Mouse (Mus musculus): ENCODE data around the gene Naa35. TPM values are rescaled to one million over a fixed set of nuclear protein-coding genes. Genes with fewer than 3 reads are reported as not detected.

Naa35 gene
- polyA plus RNA-seq, 1 experiment from 2014 or later = 67.8 TPM

DNA sequence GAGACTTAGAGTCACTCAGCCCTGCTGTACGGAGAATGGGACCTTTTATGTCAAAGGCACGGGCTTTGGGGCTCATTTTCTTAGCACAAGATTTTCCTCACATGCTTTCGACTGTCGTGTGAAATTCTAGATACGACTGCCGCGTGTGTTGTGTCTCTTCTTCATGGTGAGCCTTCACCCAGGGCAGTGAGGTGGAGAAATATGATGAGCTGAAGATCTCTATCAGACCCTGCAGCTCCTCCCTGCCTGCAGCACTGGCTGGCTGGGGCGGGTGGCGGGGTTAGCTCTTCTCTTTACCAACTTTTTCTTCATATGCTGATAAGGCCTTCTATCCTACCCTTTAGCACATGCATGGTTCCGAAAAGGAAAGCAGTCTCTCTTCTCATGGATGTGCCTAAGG, 20.1 kb upstream of the Naa35 start:
- ATAC-seq = no peak
- Histone ChIP-seq H3K4me2 (ENCODE audit: low read depth, low read length) (no peak overlapping the region), H3K36me3 (ENCODE audit: control insufficient read depth, insufficient read depth, low read length) (no peaks in the 10 kb centered on the region), H3K4me3 (ENCODE audit: low read length) (no peak overlapping the region), H3K27me3 (replicated peaks; ENCODE audit: control insufficient read depth, insufficient read depth, low read length) (no peaks in the 10 kb centered on the region), H3K9ac (ENCODE audit: low read depth, low read length) (no peak overlapping the region), H3K9me3 (ENCODE audit: control insufficient read depth, low read length) (no peaks in the 10 kb centered on the region), H3K4me1 (ENCODE audit: control insufficient read depth, insufficient read depth, low read length) (no peaks in the 10 kb centered on the region), H3K27ac (ENCODE audit: low read length) (no peak overlapping the region)
- WGBS = 79% methylated on average over 10 of the region's 10 CpGs

GRCm38 (mm10) chr13:59565945-59566520, 19.0 kb upstream of the Naa35 start:
- Histone ChIP-seq H3K27me3 (replicated peaks; ENCODE audit: control insufficient read depth, insufficient read depth, low read length) (no peaks in the 10 kb centered on the region), H3K4me1 (ENCODE audit: control insufficient read depth, insufficient read depth, low read length) (no peaks in the 10 kb centered on the region), H3K27ac (ENCODE audit: low read length) (no peak overlapping the region), H3K4me2 (ENCODE audit: low read depth, low read length) (no peak overlapping the region), H3K9ac (ENCODE audit: low read depth, low read length) (no peak overlapping the region), H3K9me3 (ENCODE audit: control insufficient read depth, low read length) (no peaks in the 10 kb centered on the region), H3K36me3 (ENCODE audit: control insufficient read depth, insufficient read depth, low read length) (no peaks in the 10 kb centered on the region), H3K4me3 (ENCODE audit: low read length) (no peak overlapping the region)
- 59% methylated on average over 9 of the region's 9 CpGs for WGBS
- no peak for ATAC-seq

DNA sequence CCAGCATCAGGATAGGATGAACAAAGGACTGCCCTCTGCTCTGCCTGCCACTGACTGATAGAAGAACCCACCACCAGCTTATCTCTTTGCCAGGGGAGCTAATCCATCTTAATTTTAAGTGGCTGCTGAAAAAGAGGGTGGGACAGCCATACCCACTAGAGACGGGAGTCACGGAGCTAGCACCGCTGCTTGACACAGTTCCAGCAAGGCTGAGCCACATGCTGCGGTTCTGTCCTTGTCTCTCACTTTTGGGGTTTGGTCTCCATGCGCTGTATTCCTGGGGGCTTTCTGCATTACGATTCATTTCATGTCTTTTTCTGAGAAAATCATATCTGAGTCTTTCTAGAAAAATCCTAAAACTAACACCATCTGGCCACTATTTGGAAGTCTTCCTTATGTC, 14.0 kb upstream of the Naa35 start:
- 88% methylated on average over 6 of the region's 6 CpGs for whole genome bisulfite sequencing
- Histone ChIP-seq H3K4me2 (ENCODE audit: low read depth, low read length) (no peak overlapping the region), H3K9me3 (ENCODE audit: control insufficient read depth, low read length) (no peaks in the 10 kb centered on the region), H3K4me1 (ENCODE audit: control insufficient read depth, insufficient read depth, low read length) (no peaks in the 10 kb centered on the region), H3K4me3 (ENCODE audit: low read length) (no peak overlapping the region), H3K36me3 (ENCODE audit: control insufficient read depth, insufficient read depth, low read length) (no peaks in the 10 kb centered on the region), H3K27me3 (replicated peaks; ENCODE audit: control insufficient read depth, insufficient read depth, low read length) (no peaks in the 10 kb centered on the region), H3K9ac (ENCODE audit: low read depth, low read length) (no peak overlapping the region), H3K27ac (ENCODE audit: low read length) (no peak overlapping the region)
- no peak for ATAC-seq

GRCm38 (mm10) chr13:59572549-59572948, 12.5 kb upstream of the Naa35 start:
- Histone ChIP-seq H3K4me2 (ENCODE audit: low read depth, low read length) (no peak overlapping the region), H3K4me1 (ENCODE audit: control insufficient read depth, insufficient read depth, low read length) (no peaks in the 10 kb centered on the region), H3K4me3 (ENCODE audit: low read length) (no peak overlapping the region), H3K9ac (ENCODE audit: low read depth, low read length) (no peak overlapping the region), H3K36me3 (ENCODE audit: control insufficient read depth, insufficient read depth, low read length) (no peaks in the 10 kb centered on the region), H3K27me3 (replicated peaks; ENCODE audit: control insufficient read depth, insufficient read depth, low read length) (no peaks in the 10 kb centered on the region), H3K27ac (ENCODE audit: low read length) (no peak overlapping the region), H3K9me3 (ENCODE audit: control insufficient read depth, low read length) (no peaks in the 10 kb centered on the region)
- 77% methylated on average over 2 of the region's 2 CpGs for WGBS
- ATAC-seq = no peak

- Histone ChIP-seq H3K36me3 (ENCODE audit: control insufficient read depth, insufficient read depth, low read length) (no peaks in the 10 kb centered on the region), H3K4me1 (ENCODE audit: control insufficient read depth, insufficient read depth, low read length) (peaks cover 5% of the 10 kb centered on the region; the same call in 1 of the 2 replicates), H3K9me3 (ENCODE audit: control insufficient read depth, low read length) (no peaks in the 10 kb centered on the region), H3K9ac (ENCODE audit: low read depth, low read length) (no peak overlapping the region), H3K27me3 (replicated peaks; ENCODE audit: control insufficient read depth, insufficient read depth, low read length) (no peaks in the 10 kb centered on the region), H3K27ac (ENCODE audit: low read length) (no peak overlapping the region), H3K4me3 (ENCODE audit: low read length) (no peak overlapping the region), H3K4me2 (ENCODE audit: low read depth, low read length) (no peak overlapping the region)
- ATAC-seq = no peak
- 95% methylated on average over 4 of the region's 4 CpGs for WGBS
Measured at GRCm38 (mm10) chr13:59580954-59581353, 4.1 kb upstream of the Naa35 start.

- Histone ChIP-seq H3K9ac (ENCODE audit: low read depth, low read length) (peak overlapping the region; percentile 69), H3K4me1 (ENCODE audit: control insufficient read depth, insufficient read depth, low read length) (peaks cover 22% of the 10 kb centered on the region), H3K27me3 (replicated peaks; ENCODE audit: control insufficient read depth, insufficient read depth, low read length) (no peaks in the 10 kb centered on the region), H3K4me3 (ENCODE audit: low read length) (peak overlapping the region; percentile 97), H3K36me3 (ENCODE audit: control insufficient read depth, insufficient read depth, low read length) (0 out of 2 replicates have a peak, but pooled peaks cover under 1% of the 10 kb centered on the region), H3K4me2 (ENCODE audit: low read depth, low read length) (peak overlapping the region; percentile 84), H3K27ac (ENCODE audit: low read length) (peak overlapping the region; percentile 25), H3K9me3 (ENCODE audit: control insufficient read depth, low read length) (no peaks in the 10 kb centered on the region)
- ATAC-seq = peak; percentile 58
- WGBS = 3% methylated on average over 9 of the region's 9 CpGs
Measured at GRCm38 (mm10) chr13:59584481-59584880, 578 bp upstream of the Naa35 start.

DNA sequence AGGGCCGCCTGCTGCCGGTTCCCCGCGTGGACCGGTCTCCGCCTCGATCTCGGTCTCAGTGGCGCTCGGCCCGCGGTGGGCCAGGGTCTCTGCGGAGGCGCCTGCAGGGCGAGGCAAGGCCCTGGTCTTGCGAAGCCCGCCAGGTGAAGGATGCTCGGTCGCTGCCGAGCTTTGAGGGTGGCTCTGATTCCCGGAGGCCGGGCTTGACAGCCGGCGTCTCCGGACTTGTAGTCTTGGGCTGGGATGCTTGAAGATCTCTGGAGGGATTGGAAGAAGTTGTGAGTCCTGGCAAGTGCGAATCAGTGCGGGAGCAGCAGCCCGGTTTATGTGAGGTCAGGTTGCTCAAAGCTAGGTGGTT, 568 bp downstream of the Naa35 start:
- Histone ChIP-seq H3K36me3 (ENCODE audit: control insufficient read depth, insufficient read depth, low read length) (0 out of 2 replicates have a peak, but pooled peaks cover 5% of the 10 kb centered on the region), H3K4me3 (ENCODE audit: low read length) (peak overlapping the region; percentile 97), H3K9ac (ENCODE audit: low read depth, low read length) (peak overlapping the region; percentile 93), H3K27ac (ENCODE audit: low read length) (peak overlapping the region; percentile 80), H3K4me1 (ENCODE audit: control insufficient read depth, insufficient read depth, low read length) (peaks cover 22% of the 10 kb centered on the region), H3K9me3 (ENCODE audit: control insufficient read depth, low read length) (no peaks in the 10 kb centered on the region), H3K4me2 (ENCODE audit: low read depth, low read length) (peak overlapping the region; percentile 81), H3K27me3 (replicated peaks; ENCODE audit: control insufficient read depth, insufficient read depth, low read length) (no peaks in the 10 kb centered on the region)
- no peak for ATAC-seq
- 0% methylated on average over 28 of the region's 28 CpGs for WGBS

GRCm38 (mm10) chr13:59587201-59587600, 2.1 kb downstream of the Naa35 start:
- H3K9me3 ChIP-seq (ENCODE audit: control insufficient read depth, low read length) = no peaks in the 10 kb centered on the region
- peaks cover 22% of the 10 kb centered on the region for H3K4me1 ChIP-seq (ENCODE audit: control insufficient read depth, insufficient read depth, low read length)
- H3K4me3 ChIP-seq (ENCODE audit: low read length) = no peak overlapping the region
- H3K27ac ChIP-seq (ENCODE audit: low read length) = no peak overlapping the region
- peak overlapping the region; percentile 7; the same call in 1 of the 2 replicates for H3K9ac ChIP-seq (ENCODE audit: low read depth, low read length)
- no peak for ATAC-seq
- 89% methylated on average over 2 of the region's 2 CpGs for WGBS
- H3K36me3 ChIP-seq (ENCODE audit: control insufficient read depth, insufficient read depth, low read length) = 0 out of 2 replicates have a peak, but pooled peaks cover 7% of the 10 kb centered on the region
- no peaks in the 10 kb centered on the region for H3K27me3 ChIP-seq (replicated peaks; ENCODE audit: control insufficient read depth, insufficient read depth, low read length)
- H3K4me2 ChIP-seq (ENCODE audit: low read depth, low read length) = no peak overlapping the region

- 84% methylated on average over 4 of the region's 4 CpGs for WGBS
- Histone ChIP-seq H3K4me1 (ENCODE audit: control insufficient read depth, insufficient read depth, low read length) (peaks cover 16% of the 10 kb centered on the region), H3K9ac (ENCODE audit: low read depth, low read length) (no peak overlapping the region), H3K36me3 (ENCODE audit: control insufficient read depth, insufficient read depth, low read length) (0 out of 2 replicates have a peak, but pooled peaks cover 7% of the 10 kb centered on the region), H3K27ac (ENCODE audit: low read length) (no peak overlapping the region), H3K9me3 (ENCODE audit: control insufficient read depth, low read length) (no peaks in the 10 kb centered on the region), H3K4me3 (ENCODE audit: low read length) (no peak overlapping the region), H3K4me2 (ENCODE audit: low read depth, low read length) (no peak overlapping the region), H3K27me3 (replicated peaks; ENCODE audit: control insufficient read depth, insufficient read depth, low read length) (no peaks in the 10 kb centered on the region)
- no peak for ATAC-seq
Measured at GRCm38 (mm10) chr13:59589672-59590071, 4.6 kb downstream of the Naa35 start.

DNA sequence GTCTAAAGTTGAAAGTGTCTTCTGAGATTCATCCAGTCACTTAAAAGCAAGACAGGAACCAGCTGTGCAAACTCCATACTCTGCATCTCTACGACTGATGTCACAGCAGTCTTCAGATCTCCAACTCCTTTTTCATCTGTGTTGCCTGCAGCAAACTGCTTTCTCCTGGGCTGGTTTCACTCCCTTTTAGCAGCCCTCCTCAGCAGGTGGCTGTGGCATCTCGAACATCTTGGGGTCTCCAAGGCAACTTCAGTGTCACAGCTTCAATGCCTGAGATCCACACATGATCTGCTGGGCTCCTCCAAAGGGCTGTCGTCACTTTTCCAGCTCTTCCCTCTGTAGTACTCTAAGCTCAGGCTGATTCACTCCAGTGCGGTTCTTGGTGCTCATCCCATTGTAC, 5.6 kb downstream of the Naa35 start:
- 0 out of 2 replicates have a peak, but pooled peaks cover 7% of the 10 kb centered on the region for H3K36me3 ChIP-seq (ENCODE audit: control insufficient read depth, insufficient read depth, low read length)
- ATAC-seq = no peak
- H3K9me3 ChIP-seq (ENCODE audit: control insufficient read depth, low read length) = no peaks in the 10 kb centered on the region
- H3K4me2 ChIP-seq (ENCODE audit: low read depth, low read length) = no peak overlapping the region
- no peak overlapping the region for H3K9ac ChIP-seq (ENCODE audit: low read depth, low read length)
- no peaks in the 10 kb centered on the region for H3K27me3 ChIP-seq (replicated peaks; ENCODE audit: control insufficient read depth, insufficient read depth, low read length)
- peaks cover 16% of the 10 kb centered on the region for H3K4me1 ChIP-seq (ENCODE audit: control insufficient read depth, insufficient read depth, low read length)
- no peak overlapping the region for H3K27ac ChIP-seq (ENCODE audit: low read length)
- H3K4me3 ChIP-seq (ENCODE audit: low read length) = no peak overlapping the region
- 95% methylated on average over 4 of the region's 4 CpGs for WGBS
